ENCODE assay signal across 8 mouse cellular contexts in the genomic region with DNA sequence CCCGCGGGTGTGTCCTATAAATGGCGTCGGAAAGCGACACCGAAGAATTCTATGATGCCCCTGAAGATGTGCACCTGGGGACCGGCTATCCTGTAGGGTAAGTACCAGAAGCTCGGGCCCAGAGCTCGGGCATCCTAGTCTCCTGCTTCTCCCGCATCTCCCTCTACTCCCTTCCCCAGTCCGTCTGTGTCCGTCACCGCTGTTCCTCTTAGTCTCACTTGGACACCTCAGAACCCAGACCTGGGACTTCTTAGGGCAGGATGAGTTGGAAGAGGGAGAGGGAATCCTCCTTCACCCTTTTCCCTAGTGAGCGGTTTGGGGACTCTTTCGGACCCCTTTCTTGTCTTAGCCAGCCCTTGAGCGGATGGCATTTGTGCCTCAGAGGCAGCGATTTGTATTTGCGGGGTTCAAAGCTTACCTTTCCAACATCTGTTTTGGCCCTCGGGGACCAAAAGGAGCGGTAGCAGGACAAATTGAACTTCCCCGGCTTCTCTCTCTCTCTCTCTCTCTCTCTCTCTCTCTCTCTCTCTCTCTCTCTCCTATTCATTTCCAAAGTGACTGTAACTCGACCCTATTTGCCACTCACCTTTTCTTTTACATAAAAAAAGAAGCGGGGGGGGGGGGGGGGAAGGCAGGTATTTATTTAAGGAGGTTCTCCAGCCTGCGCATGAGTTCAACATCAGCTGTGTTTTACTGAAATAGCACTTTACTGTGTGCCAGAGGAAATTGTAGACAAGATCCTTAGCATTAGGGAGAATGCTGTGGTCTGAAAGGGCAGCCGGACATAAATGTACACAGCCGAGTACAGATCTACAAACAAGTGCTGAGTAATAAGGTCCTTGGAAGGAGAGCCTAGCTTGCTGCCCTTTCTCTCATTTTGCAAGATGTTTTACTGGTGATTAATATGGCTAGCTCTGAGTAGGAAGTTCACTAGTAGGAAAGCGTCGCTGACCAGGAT. TPM values are rescaled to one million over a fixed set of nuclear protein-coding genes. Genes with fewer than 3 reads are reported as not detected.
DNase-seq lines count a peak whose midpoint lies in the region; ATAC-seq and TF ChIP-seq lines count a peak whose summit lies in the region.

No protein-coding gene starts in this region.

- peak overlapping the region; percentile 65 for H3K9ac ChIP-seq in forebrain, embryonic 15.5 days (replicated peaks)
- H3K9ac ChIP-seq in limb, embryonic 15.5 days: peak overlapping the region; percentile 37

- H3K27ac ChIP-seq in thymus, adult 2 months (ENCODE audit: control insufficient read depth, insufficient read depth, low read length): peak overlapping the region; percentile 60
- H3K27ac ChIP-seq in forebrain, embryonic 15.5 days (replicated peaks): peak overlapping the region; percentile 81
- H3K27ac ChIP-seq in limb, embryonic 15.5 days: peak overlapping the region; percentile 88

- peak; percentile 18 for DNase-seq in embryo, embryonic 10 days (ENCODE audit: low spot score)
- no peak for DNase-seq in embryo, embryonic 9.5 days (ENCODE audit: extremely low spot score)
- no peak for DNase-seq in thymus, adult 2 months
- DNase-seq in thymus, postnatal 10 days (ENCODE audit: low spot score in 2 of 2): no peak
- DNase-seq in urinary bladder, adult 2 months (ENCODE audit: low spot score): no peak

- H3K36me3 ChIP-seq in thymus, adult 2 months (ENCODE audit: control insufficient read depth, insufficient read depth, low read length): no peaks in the 10 kb centered on the region
- no peaks in the 10 kb centered on the region for H3K36me3 ChIP-seq in forebrain, embryonic 15.5 days
- H3K36me3 ChIP-seq in limb, embryonic 15.5 days: no peaks in the 10 kb centered on the region

- no peak for ATAC-seq in forebrain, embryonic 15.5 days (replicated peaks)
- no peak for ATAC-seq in limb, embryonic 15.5 days (ENCODE audit: insufficient number of reproducible peaks, low FRiP score, low TSS enrichment, low read depth)
- ATAC-seq in neutrophil, adult 5-6 weeks (ENCODE audit: extremely low read depth, insufficient number of reproducible peaks, low FRiP score, poor library complexity, severe bottlenecking): peak; percentile 18; the same call in 1 of the 2 replicates

- no peaks in the 10 kb centered on the region for H3K27me3 ChIP-seq in thymus, adult 2 months (ENCODE audit: control insufficient read depth, insufficient read depth, low read length)
- no peaks in the 10 kb centered on the region for H3K27me3 ChIP-seq in forebrain, embryonic 15.5 days
- H3K27me3 ChIP-seq in limb, embryonic 15.5 days: no peaks in the 10 kb centered on the region

- no peaks in the 10 kb centered on the region for H3K9me3 ChIP-seq in forebrain, embryonic 15.5 days
- H3K9me3 ChIP-seq in limb, embryonic 15.5 days: no peaks in the 10 kb centered on the region

- 3% methylated on average over 28 of the region's 28 CpGs for whole genome bisulfite sequencing in thymus, adult 2 months
- WGBS in forebrain, embryonic 15.5 days: 20% methylated on average over 27 of the region's 28 CpGs
- WGBS in limb, embryonic 15.5 days: 15% methylated on average over 28 of the region's 28 CpGs

- no peak for TF ChIP-seq CTCF in thymus, adult 2 months (IDR thresholded peaks at IDR 0.05; ENCODE audit: borderline replicate concordance, control insufficient read depth, extremely low read depth, insufficient read depth, low read length, poor library complexity)

- H3K4me3 ChIP-seq in thymus, adult 2 months (ENCODE audit: control insufficient read depth, insufficient read depth, low read length): peak overlapping the region; percentile 64
- peak overlapping the region; percentile 68 for H3K4me3 ChIP-seq in forebrain, embryonic 15.5 days
- peak overlapping the region; percentile 58 for H3K4me3 ChIP-seq in limb, embryonic 15.5 days

- H3K4me2 ChIP-seq in forebrain, embryonic 15.5 days (replicated peaks): peak overlapping the region; percentile 51
- H3K4me2 ChIP-seq in limb, embryonic 15.5 days: peak overlapping the region; percentile 45

- 0 out of 2 replicates have a peak, but pooled peaks cover 2% of the 10 kb centered on the region for H3K4me1 ChIP-seq in thymus, adult 2 months (replicated peaks; ENCODE audit: control insufficient read depth, insufficient read depth, low read length)
- no peaks in the 10 kb centered on the region for H3K4me1 ChIP-seq in forebrain, embryonic 15.5 days
- H3K4me1 ChIP-seq in limb, embryonic 15.5 days: no peaks in the 10 kb centered on the region

- no peak for TF ChIP-seq POLR2A in thymus, adult 2 months (IDR thresholded peaks at IDR 0.05; ENCODE audit: control insufficient read depth, extremely low read depth, insufficient read depth, low read length, poor library complexity)

RNA-seq across cellular contexts. Expression of gene Wdr44, which starts 0.9 kb away (rescaled TPM):
- 8.1 and 9.7 TPM in 2 replicates for polyA plus RNA-seq in thymus, adult 2 months (2012; rRNA removed)
- 16.7 and 17.4 TPM in 2 replicates for polyA plus RNA-seq in forebrain, embryonic 15.5 days (2015; fragmentation: Nextera tagmentation; extraction: Ambion mirVana)
- 13.0 and 13.9 TPM in 2 replicates for polyA plus RNA-seq in limb, embryonic 15.5 days (2015; fragmentation: Nextera tagmentation; extraction: Ambion mirVana)
- total RNA-seq in neutrophil, adult 5-6 weeks (2017): 41.3 and 48.8 TPM in 2 replicates
- polyA plus RNA-seq in urinary bladder, adult 2 months (2012; rRNA removed): 7.6 and 9.0 TPM in 2 replicates
